Mouse (Mus musculus): ENCODE data around the gene Cald1.

Gene Cald1

GRCm38 (mm10) chr6:34716888-34717635, 118.8 kb downstream of the Cald1 start:
- no peak for DNase-seq (ENCODE audit: low spot score in 2 of 2)

- no peak for DNase-seq (ENCODE audit: low spot score in 2 of 2)
Measured at GRCm38 (mm10) chr6:34717651-34718050, 119.4 kb downstream of the Cald1 start.

DNA sequence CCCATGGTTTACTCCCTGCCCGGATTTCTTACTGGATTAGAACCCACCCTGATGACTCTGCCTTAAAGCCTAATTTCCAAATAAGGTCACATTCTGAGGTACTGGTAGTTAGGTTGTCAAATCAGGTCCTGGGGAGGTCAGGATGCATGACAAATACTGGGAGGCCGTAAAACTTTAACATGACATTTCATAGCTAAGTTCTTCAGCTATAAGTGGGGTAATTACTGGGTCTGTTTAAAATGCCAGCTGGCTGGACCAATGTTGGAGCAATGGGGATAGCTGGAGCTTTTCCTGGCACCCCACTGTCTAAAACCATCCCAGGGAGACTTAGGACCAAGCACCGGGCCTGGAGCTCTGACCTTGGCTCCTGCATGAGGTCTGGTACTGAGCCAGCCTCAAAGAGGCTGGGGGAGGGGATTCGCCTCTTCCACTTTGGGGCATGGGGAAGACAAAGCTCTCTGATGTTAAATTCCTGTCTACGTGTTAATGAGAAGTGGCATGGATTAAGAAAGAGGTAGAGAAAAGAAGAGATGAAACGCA, 120.9 kb downstream of the Cald1 start:
- no peak for DNase-seq (ENCODE audit: low spot score in 2 of 2)

- no peak for DNase-seq (ENCODE audit: low spot score in 2 of 2)
Measured at GRCm38 (mm10) chr6:34720447-34720846, 122.1 kb downstream of the Cald1 start.

DNA sequence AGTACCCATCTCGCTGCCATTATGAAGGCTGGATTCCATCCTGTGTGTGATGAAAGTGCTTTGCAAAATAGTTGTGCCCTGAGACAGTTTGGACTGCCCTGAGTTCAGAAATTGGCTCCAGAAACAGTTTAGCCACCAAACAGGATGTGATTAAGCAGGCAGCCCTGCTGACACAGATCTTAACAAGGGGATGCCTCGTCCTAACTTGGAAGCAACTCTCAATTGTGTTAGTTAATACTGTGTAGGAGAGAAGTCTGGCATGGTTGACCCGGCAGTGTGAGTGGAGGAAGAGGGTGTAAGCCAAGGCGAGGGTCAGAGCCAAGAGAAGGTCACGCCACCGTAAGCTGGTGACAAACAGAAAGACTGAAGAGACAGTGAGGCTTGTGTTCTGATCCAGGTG, 123.4 kb downstream of the Cald1 start:
- DNase-seq (ENCODE audit: low spot score in 2 of 2), result no peak

DNA sequence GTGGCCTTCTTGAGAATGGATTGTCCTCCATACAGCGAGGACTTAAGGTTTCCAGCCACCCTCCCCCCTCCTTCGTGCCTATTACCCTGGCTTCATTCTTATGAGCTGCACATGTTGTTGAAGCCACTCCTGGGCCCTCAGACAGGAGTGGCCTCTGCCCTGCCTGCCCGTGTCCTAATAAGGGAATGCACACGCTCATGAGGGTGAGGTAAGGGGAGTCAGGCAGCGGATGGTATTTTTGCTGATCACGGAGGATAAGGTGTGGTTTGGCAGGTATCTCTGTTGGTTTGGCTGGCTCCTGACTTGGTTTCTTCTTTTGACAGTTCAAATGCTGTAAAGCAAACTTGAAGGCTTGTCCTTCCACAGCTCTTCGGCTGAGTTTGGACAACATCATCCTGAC, 124.4 kb downstream of the Cald1 start:
- no peak for DNase-seq (ENCODE audit: low spot score in 2 of 2)

DNA sequence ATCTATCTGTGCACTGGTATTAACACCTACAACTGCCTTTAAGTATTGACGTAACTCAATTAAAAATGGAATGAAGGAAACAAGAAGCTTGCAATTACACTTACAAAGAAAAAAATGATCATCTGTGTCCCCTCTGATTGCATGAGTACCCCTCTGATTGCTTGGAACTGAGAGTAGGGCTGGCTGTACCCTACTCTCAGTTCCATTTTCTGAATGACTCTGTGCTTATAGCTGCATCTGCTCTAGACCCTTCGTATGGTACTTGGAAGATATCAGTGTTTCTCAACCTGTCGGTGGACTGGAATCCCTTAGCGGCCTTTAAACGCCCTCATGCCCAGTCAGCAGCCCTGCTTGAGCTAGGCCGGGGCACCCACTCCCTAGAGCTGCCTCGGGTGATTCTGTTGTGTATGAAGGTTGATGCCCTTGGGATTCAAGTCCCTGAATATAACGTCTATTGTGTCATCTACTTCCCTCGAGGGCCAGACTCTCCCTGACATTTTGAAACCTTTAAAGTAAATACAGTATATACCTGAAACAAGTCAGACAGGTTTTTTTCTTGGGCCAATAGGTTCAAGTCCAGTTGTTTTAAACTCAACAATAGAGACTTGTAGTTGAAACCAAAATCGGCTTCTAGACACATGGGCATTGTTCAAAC, 125.1 kb downstream of the Cald1 start:
- no peak for DNase-seq (ENCODE audit: low spot score in 2 of 2)

GRCm38 (mm10) chr6:34725660-34726059, 127.4 kb downstream of the Cald1 start:
- DNase-seq (ENCODE audit: low spot score in 2 of 2), result no peak

DNA sequence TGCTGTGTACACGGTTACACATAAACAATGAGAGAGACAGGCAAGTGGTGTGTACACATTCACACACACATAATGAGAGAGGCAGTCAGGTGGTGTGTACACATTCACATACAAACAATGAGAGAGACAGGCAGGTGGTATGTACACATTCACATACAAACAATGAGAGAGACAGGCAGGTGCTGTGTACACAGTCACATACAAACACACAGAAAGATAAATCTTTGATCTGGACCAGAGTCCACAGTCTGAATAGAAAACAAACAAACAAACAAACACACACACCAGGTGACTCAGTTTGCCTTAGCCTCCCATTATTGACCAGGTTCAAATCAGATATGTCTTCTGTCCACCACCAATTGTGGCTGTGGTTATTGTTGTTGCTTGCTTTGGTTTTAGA, 127.8 kb downstream of the Cald1 start:
- DNase-seq (ENCODE audit: low spot score in 2 of 2), result no peak

GRCm38 (mm10) chr6:34727316-34727983, 129.2 kb downstream of the Cald1 start:
- DNase-seq (ENCODE audit: low spot score in 2 of 2), result no peak

GRCm38 (mm10) chr6:34729449-34730151, 131.3 kb downstream of the Cald1 start:
- DNase-seq (ENCODE audit: low spot score in 2 of 2), result no peak

DNA sequence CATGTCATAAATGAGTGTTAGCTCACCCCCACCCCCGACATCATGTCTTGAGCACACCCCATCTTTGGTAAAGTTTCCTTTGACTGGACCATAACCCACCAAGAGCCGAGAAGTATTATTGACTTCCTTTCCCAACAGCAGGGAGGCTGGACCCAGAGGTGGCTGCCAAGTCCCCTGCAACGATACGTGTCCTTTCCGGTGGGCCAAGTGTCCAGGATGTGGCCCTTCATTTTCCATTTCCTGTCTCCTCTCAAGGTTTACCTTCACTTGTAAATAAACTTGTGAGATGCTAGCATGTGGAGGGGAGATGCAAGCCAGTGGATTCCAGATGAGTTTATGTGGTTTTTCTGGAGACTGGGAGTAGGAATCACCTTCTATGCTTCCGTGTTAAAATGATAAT, 132.7 kb downstream of the Cald1 start:
- no peak for DNase-seq (ENCODE audit: low spot score in 2 of 2)

- no peak for DNase-seq (ENCODE audit: low spot score in 2 of 2)
Measured at GRCm38 (mm10) chr6:34731529-34731928, 133.2 kb downstream of the Cald1 start.

GRCm38 (mm10) chr6:34734940-34735695, 136.8 kb downstream of the Cald1 start:
- no peak for DNase-seq (ENCODE audit: low spot score in 2 of 2)

GRCm38 (mm10) chr6:34736934-34737333, 138.6 kb downstream of the Cald1 start:
- DNase-seq (ENCODE audit: low spot score in 2 of 2), result no peak

- DNase-seq (ENCODE audit: low spot score in 2 of 2), result no peak
Measured at GRCm38 (mm10) chr6:34743946-34744345, 145.6 kb downstream of the Cald1 start.

- no peak for DNase-seq (ENCODE audit: low spot score in 2 of 2)
Measured at GRCm38 (mm10) chr6:34747846-34748245, 149.5 kb downstream of the Cald1 start.

DNA sequence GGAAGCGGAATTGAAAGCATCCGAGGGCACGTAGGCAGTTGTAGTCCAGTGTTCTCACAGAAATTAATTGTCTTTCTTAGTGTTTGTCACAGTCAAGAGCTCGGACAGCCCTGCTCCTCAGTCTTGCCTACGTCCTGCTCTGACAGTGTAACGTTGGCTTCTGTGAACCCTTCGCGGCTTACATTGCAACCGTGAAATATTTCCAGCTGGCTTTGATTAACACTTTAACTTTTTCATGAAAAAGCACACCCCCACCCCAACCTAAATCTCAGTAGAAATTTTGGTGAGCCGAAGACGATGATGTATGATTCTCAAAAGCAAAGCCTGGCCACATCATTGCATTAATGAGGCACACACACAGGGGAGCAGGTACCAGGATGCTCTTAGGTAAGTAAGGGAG, 150.3 kb downstream of the Cald1 start:
- no peak for DNase-seq (ENCODE audit: low spot score in 2 of 2)

GRCm38 (mm10) chr6:34749526-34749925, 151.2 kb downstream of the Cald1 start:
- DNase-seq (ENCODE audit: low spot score in 2 of 2), result no peak

- DNase-seq (ENCODE audit: low spot score in 2 of 2), result no peak
Measured at GRCm38 (mm10) chr6:34750487-34751120, 152.3 kb downstream of the Cald1 start.

GRCm38 (mm10) chr6:34751625-34752024, 153.3 kb downstream of the Cald1 start:
- DNase-seq (ENCODE audit: low spot score in 2 of 2), result no peak
